Mouse (Mus musculus) A20 (cell line): ENCODE results near the gene Spint4.
A peak's percentile ranks its signal among the peaks of the same experiment; 100 is the strongest.
"Not testable (repeated sequence)": the region's sequence is repeated elsewhere in the genome, so short reads cannot be mapped to it uniquely, and the experiment has no call there.

Experiments used
- DNase-seq: peaks from one replicate; pipeline ENCODE4 v3.0.0-alpha.2; 2011; ENCODE audit warnings: low read depth, low spot score

Spint4 gene

GRCm38 (mm10) chr2:164698201-164698600, at the start of gene Spint4:
Gene Spint4, plus strand, starts transcription at chr2:164698501.
- no peak for DNase-seq

GRCm38 (mm10) chr2:164655858-164656257, 42.4 kb upstream of the Spint4 start, which contains the start of gene Wfdc10:
Gene Wfdc10, plus strand, starts transcription at chr2:164656046.
- DNase-seq: peak; percentile 55

- DNase-seq: no peak
These were observed 41.8 kb upstream of the Spint4 start, which contains the start of gene Wfdc9 for GRCm38 (mm10) chr2:164656483-164656882. Gene Wfdc9, minus strand, starts transcription at chr2:164656583.

GRCm38 (mm10) chr2:164664851-164665250, 33.5 kb upstream of the Spint4 start:
- DNase-seq: no peak

- DNase-seq: no peak
These were observed 28.0 kb upstream of the Spint4 start for GRCm38 (mm10) chr2:164670261-164670660.

- peak; percentile 11 for DNase-seq
These were observed 27.4 kb upstream of the Spint4 start for GRCm38 (mm10) chr2:164670938-164671337.

- no peak for DNase-seq
These were observed 24.3 kb upstream of the Spint4 start, which contains the start of gene Wfdc11 for GRCm38 (mm10) chr2:164673987-164674386. Gene Wfdc11, minus strand, starts transcription at chr2:164674087.

- no peak for DNase-seq
These were observed 22.2 kb upstream of the Spint4 start for GRCm38 (mm10) chr2:164676103-164676502.

GRCm38 (mm10) chr2:164676916-164677685, 21.2 kb upstream of the Spint4 start:
- DNase-seq: no peak

- peak; percentile 90 for DNase-seq
These were observed 19.3 kb upstream of the Spint4 start for GRCm38 (mm10) chr2:164678848-164679625.

GRCm38 (mm10) chr2:164679906-164680305, 18.4 kb upstream of the Spint4 start:
- peak; percentile 57 for DNase-seq

GRCm38 (mm10) chr2:164684807-164685206, 13.5 kb upstream of the Spint4 start, which contains the start of gene Wfdc13:
Gene Wfdc13, plus strand, starts transcription at chr2:164685107.
- no peak for DNase-seq

- DNase-seq: no peak
These were observed 2.7 kb downstream of the Spint4 start for GRCm38 (mm10) chr2:164700959-164701358.

GRCm38 (mm10) chr2:164701761-164702160, 3.5 kb downstream of the Spint4 start:
- no peak for DNase-seq

GRCm38 (mm10) chr2:164704235-164704634, 5.9 kb downstream of the Spint4 start:
- DNase-seq: peak; percentile 8

GRCm38 (mm10) chr2:164705328-164705727, 7.0 kb downstream of the Spint4 start:
- no peak for DNase-seq

- DNase-seq: no peak
These were observed 7.7 kb downstream of the Spint4 start for GRCm38 (mm10) chr2:164705991-164706390.

- no peak for DNase-seq
These were observed 16.7 kb downstream of the Spint4 start, which contains the start of gene Spint5 for GRCm38 (mm10) chr2:164715005-164715404. Gene Spint5, plus strand, starts transcription at chr2:164715305.

- not testable (repeated sequence) for DNase-seq
These were observed 18.0 kb downstream of the Spint4 start for GRCm38 (mm10) chr2:164716194-164716786.

GRCm38 (mm10) chr2:164723276-164723675, 25.0 kb downstream of the Spint4 start:
- DNase-seq: no peak

GRCm38 (mm10) chr2:164725895-164726619, 27.8 kb downstream of the Spint4 start:
- DNase-seq: peak; percentile 65
